Mouse (Mus musculus): ENCODE data around the gene 6030458C11Rik. TPM values are rescaled to one million over a fixed set of nuclear protein-coding genes. Genes with fewer than 3 reads are reported as not detected.

The 6030458C11Rik gene
- 41.1 TPM for polyA plus RNA-seq (2014; fragmentation: Illumina TruSeq; extraction: RNeasy Lipid Tissue Mini Kit (QIAGEN cat#74804); ENCODE audit: low read depth, low replicate concordance)

GRCm38 (mm10) chr15:12824197-12824952 is at the start of gene 6030458C11Rik, which contains the start of gene Drosha:
6030458C11Rik (minus strand) TSS chr15:12824649.
Drosha (plus strand) TSS chr15:12824815.

Other genes with a start within 250 kb of the 6030458C11Rik start
- gene Pdzd2, start 84.7 kb downstream of the 6030458C11Rik start, polyA plus RNA-seq (2014; fragmentation: Illumina TruSeq; extraction: RNeasy Lipid Tissue Mini Kit (QIAGEN cat#74804); ENCODE audit: low read depth, low replicate concordance): 5.2 TPM
- gene Drosha, start 166 bp upstream of the 6030458C11Rik start, polyA plus RNA-seq (2014; fragmentation: Illumina TruSeq; extraction: RNeasy Lipid Tissue Mini Kit (QIAGEN cat#74804); ENCODE audit: low read depth, low replicate concordance): 17.2 TPM

Data from sigmoid colon, adult 10 weeks (tissue).